Mouse (Mus musculus): Measurements from ENCODE around the gene Spem2. TPM values are rescaled to one million over a fixed set of nuclear protein-coding genes. Genes with fewer than 3 reads are reported as not detected.
A peak's percentile ranks its signal among the peaks of the same experiment; 100 is the strongest.

Gene Spem2
- total and polyA plus RNA-seq, 3 experiments, result 0.20 TPM; not detected in 2

DNA sequence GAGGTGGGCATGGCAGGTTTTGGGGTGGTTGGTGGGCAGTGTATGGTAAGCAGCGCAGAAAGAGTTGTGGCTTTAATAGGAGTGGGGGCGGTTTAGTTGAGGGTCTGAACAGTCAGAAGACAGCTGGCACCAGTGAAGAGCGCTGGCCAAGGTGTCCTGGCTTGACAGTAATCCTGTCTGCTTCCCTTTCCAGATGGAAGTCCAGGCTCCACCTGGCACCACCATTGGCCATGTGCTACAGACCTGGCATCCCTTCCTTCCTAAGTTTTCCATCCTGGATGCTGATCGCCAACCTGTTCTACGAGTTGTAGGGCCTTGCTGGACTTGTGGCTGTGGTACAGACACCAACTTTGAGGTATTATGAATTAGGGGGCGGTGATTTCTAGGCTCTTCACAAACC, 29.8 kb upstream of the Spem2 start:
- H3K79me2 ChIP-seq (replicated peaks; ENCODE audit: control insufficient read depth, insufficient read depth, low read length), result no peaks in the 10 kb centered on the region
- H3K4me3 ChIP-seq, result no peak overlapping the region
- intact Hi-C loops (cut with DNase I), result no loop called here

DNA sequence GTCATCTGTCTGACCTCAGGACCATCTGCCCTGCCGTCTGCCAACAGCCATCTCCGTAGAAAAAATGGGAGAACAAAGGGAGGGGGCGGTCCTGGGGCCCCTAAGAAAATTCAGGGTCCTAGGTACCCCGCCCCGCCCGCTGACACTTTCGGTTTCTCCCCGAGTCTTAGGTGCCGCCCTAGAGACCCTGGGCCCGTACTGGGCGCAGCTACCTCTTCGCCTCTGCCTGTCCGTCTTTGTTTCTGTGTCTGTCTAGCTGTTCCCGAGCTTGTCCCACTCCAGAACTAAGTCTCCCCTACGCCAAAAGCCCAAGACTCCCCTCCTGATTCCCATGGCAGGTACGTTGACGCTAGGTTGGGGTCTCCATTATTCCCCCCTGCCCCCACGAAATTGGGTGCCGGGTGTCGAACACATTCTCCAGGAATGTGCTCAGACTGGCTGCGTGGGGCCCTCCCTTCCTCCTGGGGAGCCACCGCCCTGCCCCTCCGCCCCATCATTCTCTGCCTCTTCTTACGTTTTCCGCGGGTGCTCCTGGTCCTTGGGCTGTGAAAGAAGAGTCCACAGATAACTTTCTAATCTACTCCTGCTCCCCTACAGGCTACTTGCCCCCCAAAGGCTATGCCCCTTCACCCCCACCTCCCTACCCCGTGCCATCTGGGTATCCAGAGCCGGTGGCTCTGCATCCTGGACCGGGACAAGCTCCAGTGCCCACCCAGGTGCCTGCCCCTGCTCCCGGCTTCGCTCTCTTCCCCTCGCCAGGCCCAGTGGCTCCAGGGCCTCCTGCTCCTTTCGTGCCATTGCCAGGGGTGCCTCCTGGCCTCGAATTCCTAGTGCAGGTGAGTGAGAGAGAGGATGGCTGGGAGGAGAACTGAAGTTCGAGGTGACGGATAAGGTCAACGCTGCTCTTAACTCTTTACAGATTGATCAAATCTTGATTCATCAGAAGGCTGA, 28.7 kb upstream of the Spem2 start:
- intact Hi-C loops (cut with DNase I), result no loop called here
- TF ChIP-seq EP300 (IDR thresholded peaks at IDR 0.05; ENCODE audit: insufficient read depth, low read depth, low read length) (no peak), CTCF (IDR thresholded peaks at IDR 0.05) (no peak), POLR2A (IDR thresholded peaks at IDR 0.05; ENCODE audit: insufficient read depth, low read depth, low read length) (no peak)
- DNase-seq, result peak; percentile 58 to 61
- no peaks in the 10 kb centered on the region for H3K27me3 ChIP-seq (ENCODE audit: control insufficient read depth, insufficient read depth, low read length)
- 15% methylated on average over 37 of the region's 37 CpGs for WGBS
- H3K4me3 ChIP-seq, result peak overlapping the region; percentile 75
- peak overlapping the region; percentile 86 for H3K9ac ChIP-seq (ENCODE audit: low read depth, low read length)
- no peaks in the 10 kb centered on the region; the same call in 1 of the 2 replicates for H3K36me3 ChIP-seq (ENCODE audit: control insufficient read depth, insufficient read depth, low read length)
- H3K4me1 ChIP-seq (ENCODE audit: control insufficient read depth, insufficient read depth, low read length), result peaks cover 5% of the 10 kb centered on the region
- H3K27ac ChIP-seq, result peak overlapping the region; percentile 84
- no peaks in the 10 kb centered on the region for H3K79me2 ChIP-seq (replicated peaks; ENCODE audit: control insufficient read depth, insufficient read depth, low read length)

More for the DNA sequence above, 29.8 kb upstream of the Spem2 start:
- Histone ChIP-seq H3K27me3 (ENCODE audit: control insufficient read depth, insufficient read depth, low read length) (no peaks in the 10 kb centered on the region), H3K36me3 (ENCODE audit: control insufficient read depth, insufficient read depth, low read length) (no peaks in the 10 kb centered on the region; the same call in 1 of the 2 replicates), H3K9ac (ENCODE audit: low read depth, low read length) (no peak overlapping the region), H3K27ac (no peak overlapping the region), H3K4me1 (ENCODE audit: control insufficient read depth, insufficient read depth, low read length) (peaks cover 5% of the 10 kb centered on the region)
- WGBS, result 96% methylated on average over 6 of the region's 6 CpGs
- no peak for DNase-seq
- TF ChIP-seq CTCF (IDR thresholded peaks at IDR 0.05) (no peak), EP300 (IDR thresholded peaks at IDR 0.05; ENCODE audit: insufficient read depth, low read depth, low read length) (no peak), POLR2A (IDR thresholded peaks at IDR 0.05; ENCODE audit: insufficient read depth, low read depth, low read length) (no peak)

- TF ChIP-seq POLR2A (IDR thresholded peaks at IDR 0.05; ENCODE audit: insufficient read depth, low read depth, low read length) (peak; percentile 91), EP300 (IDR thresholded peaks at IDR 0.05; ENCODE audit: insufficient read depth, low read depth, low read length) (no peak)
- no peaks in the 10 kb centered on the region for H3K27me3 ChIP-seq (ENCODE audit: control insufficient read depth, insufficient read depth, low read length)
- intact Hi-C loops (cut with DNase I), result no loop called here
- WGBS, result under 1% methylated on average over 38 of the region's 38 CpGs
- peak; percentile 95 to 98 for DNase-seq
- no peaks in the 10 kb centered on the region for H3K79me2 ChIP-seq (replicated peaks; ENCODE audit: control insufficient read depth, insufficient read depth, low read length)
- peak within 1 kb of the TSS; percentile 84 for H3K27ac ChIP-seq
- H3K4me1 ChIP-seq (ENCODE audit: control insufficient read depth, insufficient read depth, low read length), result peaks cover 5% of the 10 kb centered on the region
- H3K4me3 ChIP-seq, result peak within 1 kb of the TSS; percentile 75
- no peaks in the 10 kb centered on the region; the same call in 1 of the 2 replicates for H3K36me3 ChIP-seq (ENCODE audit: control insufficient read depth, insufficient read depth, low read length)
- H3K9ac ChIP-seq (ENCODE audit: low read depth, low read length), result peak within 1 kb of the TSS; percentile 95
Observed at GRCm38 (mm10) chr11:69846198-69846680, 28.0 kb upstream of the Spem2 start, which contains the start of gene Plscr3. Plscr3 (plus strand) TSS chr11:69846376.

- intact Hi-C loops (cut with DNase I), result loop anchor here (2.0 kb wide), 1 partner anchor 80 kb away; the partner anchor contains the start of gene Polr2a
- H3K79me2 ChIP-seq (replicated peaks; ENCODE audit: control insufficient read depth, insufficient read depth, low read length), result no peaks in the 10 kb centered on the region
- no peaks in the 10 kb centered on the region; the same call in 1 of the 2 replicates for H3K27me3 ChIP-seq (ENCODE audit: control insufficient read depth, insufficient read depth, low read length)
- peak overlapping the region; percentile 80 for H3K9ac ChIP-seq (ENCODE audit: low read depth, low read length)
- no peak for DNase-seq
- peak overlapping the region; percentile 94 for H3K27ac ChIP-seq
- H3K4me1 ChIP-seq (ENCODE audit: control insufficient read depth, insufficient read depth, low read length), result peaks cover 2% of the 10 kb centered on the region
- TF ChIP-seq POLR2A (IDR thresholded peaks at IDR 0.05; ENCODE audit: insufficient read depth, low read depth, low read length), result no peak
- TF ChIP-seq CTCF (IDR thresholded peaks at IDR 0.05), result no peak
- TF ChIP-seq EP300 (IDR thresholded peaks at IDR 0.05; ENCODE audit: insufficient read depth, low read depth, low read length), result no peak
- WGBS, result 6% methylated on average over 7 of the region's 7 CpGs
- H3K36me3 ChIP-seq (ENCODE audit: control insufficient read depth, insufficient read depth, low read length), result peaks cover 2% of the 10 kb centered on the region; the same call in 1 of the 2 replicates
- H3K4me3 ChIP-seq, result peak overlapping the region; percentile 58
Observed at GRCm38 (mm10) chr11:69838714-69839104, 20.4 kb upstream of the Spem2 start.

- peaks cover 2% of the 10 kb centered on the region for H3K4me1 ChIP-seq (ENCODE audit: control insufficient read depth, insufficient read depth, low read length)
- WGBS, result under 1% methylated on average over 34 of the region's 34 CpGs
- no peaks in the 10 kb centered on the region; the same call in 1 of the 2 replicates for H3K27me3 ChIP-seq (ENCODE audit: control insufficient read depth, insufficient read depth, low read length)
- peak within 1 kb of the TSS; percentile 80 for H3K9ac ChIP-seq (ENCODE audit: low read depth, low read length)
- TF ChIP-seq EP300 (IDR thresholded peaks at IDR 0.05; ENCODE audit: insufficient read depth, low read depth, low read length) (no peak), POLR2A (IDR thresholded peaks at IDR 0.05; ENCODE audit: insufficient read depth, low read depth, low read length) (peak; percentile 90), CTCF (IDR thresholded peaks at IDR 0.05) (no peak)
- peak within 1 kb of the TSS; percentile 94 for H3K27ac ChIP-seq
- peak within 1 kb of the TSS; percentile 58 for H3K4me3 ChIP-seq
- peaks cover 2% of the 10 kb centered on the region; the same call in 1 of the 2 replicates for H3K36me3 ChIP-seq (ENCODE audit: control insufficient read depth, insufficient read depth, low read length)
- intact Hi-C loops (cut with DNase I), result loop anchor here (2.0 kb wide), 3 partner anchors 35 to 79 kb away; partner anchors contain the start of genes Polr2a and Tmem95
- no peaks in the 10 kb centered on the region for H3K79me2 ChIP-seq (replicated peaks; ENCODE audit: control insufficient read depth, insufficient read depth, low read length)
- DNase-seq, result peak; percentile 94 to 95
Observed at GRCm38 (mm10) chr11:69837952-69838713, 19.9 kb upstream of the Spem2 start, which contains the start of gene Tmem256. Tmem256 (plus strand) TSS chr11:69838514.
